Mouse (Mus musculus): ENCODE results near the gene Aqp11. TPM values are rescaled to one million over a fixed set of nuclear protein-coding genes. Genes with fewer than 3 reads are reported as not detected.

The Aqp11 gene
- polyA plus RNA-seq, 1 experiment from 2014 or later, result 30.3 TPM

DNA sequence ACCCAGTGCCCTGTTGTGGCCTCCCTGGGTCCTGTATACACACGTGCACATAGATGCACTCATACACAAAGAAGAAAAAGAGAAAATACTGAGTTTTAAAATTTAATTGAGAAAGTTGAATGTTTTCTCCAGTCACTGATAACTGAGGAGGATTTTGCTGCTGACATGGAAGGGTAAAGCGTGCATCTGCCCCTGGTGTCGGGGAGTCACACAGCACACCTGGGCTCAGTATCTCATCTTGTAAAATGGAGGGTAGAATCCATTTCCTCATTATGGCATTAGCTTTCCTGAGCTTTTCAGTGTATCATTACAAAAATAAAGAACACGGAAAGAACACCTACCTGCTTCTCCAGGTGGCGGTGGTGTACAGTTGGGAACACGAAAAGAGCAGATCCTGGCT lies 12.7 kb downstream of the Aqp11 start:
- Histone ChIP-seq H3K4me2 (no peak overlapping the region), H3K9me3 (replicated peaks) (no peaks in the 10 kb centered on the region), H3K27ac (replicated peaks) (no peak overlapping the region), H3K4me3 (replicated peaks) (no peak overlapping the region), H3K27me3 (no peaks in the 10 kb centered on the region), H3K9ac (no peak overlapping the region), H3K36me3 (replicated peaks) (peaks cover 17% of the 10 kb centered on the region), H3K4me1 (replicated peaks) (peaks cover 19% of the 10 kb centered on the region)
- ATAC-seq (ENCODE audit: insufficient read depth), result no peak
- WGBS (ENCODE audit: insufficient replicate concordance), result 88% methylated on average over 6 of the region's 6 CpGs

DNA sequence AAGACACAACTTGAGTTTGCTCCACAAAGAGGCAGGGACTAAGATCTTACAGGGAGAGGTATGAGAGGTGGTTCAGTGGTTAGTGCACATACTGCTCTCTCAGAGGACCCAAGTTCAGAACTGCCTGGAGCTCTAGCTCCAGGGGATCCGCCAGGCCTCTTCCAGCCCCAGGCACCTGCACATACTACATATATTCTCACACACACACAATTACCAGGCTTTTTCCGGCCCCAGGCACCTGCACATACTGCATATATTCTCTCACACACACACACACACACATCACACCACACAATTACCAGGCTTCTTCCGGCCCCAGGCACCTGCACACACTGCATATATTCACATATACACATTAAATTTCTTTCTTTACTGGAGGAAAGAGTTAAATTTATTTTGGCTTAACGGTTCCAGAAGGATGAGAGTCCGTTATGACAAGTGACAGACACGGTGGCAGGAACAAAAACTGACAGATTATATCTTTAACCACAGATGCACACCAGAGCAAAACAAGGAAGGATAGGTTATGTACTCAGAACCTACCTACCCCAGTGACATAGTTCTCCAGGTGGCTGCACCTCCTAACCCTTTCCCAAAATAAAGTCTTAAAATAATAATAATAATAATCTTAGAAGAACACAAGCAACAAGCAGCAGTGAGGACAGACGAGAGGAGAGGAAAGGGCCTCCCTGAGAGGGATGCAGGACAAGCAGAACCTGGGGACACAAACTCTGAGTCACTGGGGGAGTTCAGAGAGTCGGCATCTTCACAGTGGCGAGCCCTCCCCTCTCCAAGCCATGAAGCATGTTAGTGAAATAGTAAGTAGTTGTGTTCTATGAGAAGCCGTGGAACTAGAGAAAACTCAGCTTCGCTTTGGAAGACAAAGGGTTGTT lies 14.2 kb downstream of the Aqp11 start:
- WGBS (ENCODE audit: insufficient replicate concordance), result 44% methylated on average over 11 of the region's 11 CpGs
- H3K27ac ChIP-seq (replicated peaks), result no peak overlapping the region
- H3K27me3 ChIP-seq, result no peaks in the 10 kb centered on the region
- no peaks in the 10 kb centered on the region for H3K9me3 ChIP-seq (replicated peaks)
- peaks cover 31% of the 10 kb centered on the region for H3K36me3 ChIP-seq (replicated peaks)
- no peak overlapping the region for H3K4me3 ChIP-seq (replicated peaks)
- H3K4me2 ChIP-seq, result no peak overlapping the region
- H3K9ac ChIP-seq, result no peak overlapping the region
- H3K4me1 ChIP-seq (replicated peaks), result peaks cover 11% of the 10 kb centered on the region
- no peak for ATAC-seq (ENCODE audit: insufficient read depth)

GRCm38 (mm10) chr7:97722278-97722918 lies 15.7 kb downstream of the Aqp11 start:
- ATAC-seq (ENCODE audit: insufficient read depth), result no peak
- no peak overlapping the region for H3K4me2 ChIP-seq
- peaks cover 39% of the 10 kb centered on the region for H3K36me3 ChIP-seq (replicated peaks)
- no peak overlapping the region for H3K9ac ChIP-seq
- no peak overlapping the region for H3K4me3 ChIP-seq (replicated peaks)
- 68% methylated on average over 7 of the region's 7 CpGs for WGBS (ENCODE audit: insufficient replicate concordance)
- no peak overlapping the region for H3K27ac ChIP-seq (replicated peaks)
- no peaks in the 10 kb centered on the region for H3K9me3 ChIP-seq (replicated peaks)
- peaks cover 11% of the 10 kb centered on the region for H3K4me1 ChIP-seq (replicated peaks)
- no peaks in the 10 kb centered on the region for H3K27me3 ChIP-seq

- Histone ChIP-seq H3K27ac (replicated peaks) (no peak overlapping the region), H3K4me2 (no peak overlapping the region), H3K36me3 (replicated peaks) (peaks cover 48% of the 10 kb centered on the region), H3K9ac (no peak overlapping the region), H3K4me3 (replicated peaks) (no peak overlapping the region), H3K27me3 (no peaks in the 10 kb centered on the region), H3K4me1 (replicated peaks) (peaks cover 11% of the 10 kb centered on the region), H3K9me3 (replicated peaks) (no peaks in the 10 kb centered on the region)
- ATAC-seq (ENCODE audit: insufficient read depth), result no peak
- WGBS (ENCODE audit: insufficient replicate concordance), result 78% methylated on average over 5 of the region's 5 CpGs
These were observed 18.0 kb downstream of the Aqp11 start for GRCm38 (mm10) chr7:97720109-97720508.

- ATAC-seq (ENCODE audit: insufficient read depth), result no peak
- Histone ChIP-seq H3K4me2 (no peak overlapping the region), H3K9ac (no peak overlapping the region), H3K27ac (replicated peaks) (no peak overlapping the region), H3K36me3 (replicated peaks) (peaks cover 59% of the 10 kb centered on the region), H3K4me3 (replicated peaks) (no peak overlapping the region), H3K27me3 (no peaks in the 10 kb centered on the region), H3K4me1 (replicated peaks) (peaks cover 9% of the 10 kb centered on the region), H3K9me3 (replicated peaks) (no peaks in the 10 kb centered on the region)
- WGBS (ENCODE audit: insufficient replicate concordance), result 71% methylated on average over 5 of the region's 5 CpGs
These were observed 19.0 kb downstream of the Aqp11 start for GRCm38 (mm10) chr7:97719078-97719477.

DNA sequence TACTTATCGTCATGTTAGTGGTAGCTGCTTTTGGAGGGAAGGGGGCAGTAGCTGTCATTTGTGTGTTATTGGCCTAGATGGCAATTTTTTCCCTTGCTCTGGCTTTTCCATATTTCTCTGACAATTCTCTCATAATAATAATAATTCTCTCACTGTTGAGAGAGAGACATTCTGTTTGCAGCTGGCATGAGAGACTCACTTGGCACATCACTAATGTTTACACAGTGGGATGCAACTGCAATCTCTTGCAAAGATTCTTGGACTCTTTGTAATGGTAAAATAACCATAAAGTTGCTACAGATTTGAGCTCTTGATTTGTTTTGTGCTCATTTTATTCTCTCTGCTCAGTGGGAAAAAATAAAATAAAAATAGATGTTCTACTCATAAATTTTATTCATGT lies 20.8 kb downstream of the Aqp11 start:
- 82% methylated on average over 1 of the region's 1 CpGs for WGBS (ENCODE audit: insufficient replicate concordance)
- ATAC-seq (ENCODE audit: insufficient read depth), result no peak

DNA sequence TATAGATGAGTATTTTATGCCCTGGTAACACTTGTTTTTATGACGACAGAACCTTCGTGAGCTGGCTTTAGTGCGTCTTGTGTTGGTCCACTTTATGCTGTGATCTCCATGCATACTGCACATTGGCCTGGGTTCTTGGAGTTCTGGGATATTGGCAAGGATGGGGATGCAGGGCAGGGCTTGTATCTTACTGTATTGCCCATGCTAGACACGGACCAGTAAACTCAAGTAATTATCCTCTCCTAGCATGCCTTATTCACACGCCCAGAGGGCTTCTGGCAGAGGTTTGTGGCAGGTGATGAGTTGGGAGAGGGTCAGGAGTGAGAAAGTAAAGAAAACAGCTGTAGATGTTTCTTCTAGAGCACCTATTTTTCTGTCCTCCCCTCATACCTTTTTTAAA lies 23.4 kb downstream of the Aqp11 start:
- WGBS (ENCODE audit: insufficient replicate concordance), result 85% methylated on average over 5 of the region's 5 CpGs
- peaks cover 74% of the 10 kb centered on the region for H3K36me3 ChIP-seq (replicated peaks)

More for the DNA sequence above, 20.8 kb downstream of the Aqp11 start:
- Histone ChIP-seq H3K4me1 (replicated peaks) (no peaks in the 10 kb centered on the region), H3K27ac (replicated peaks) (no peak overlapping the region), H3K4me3 (replicated peaks) (no peak overlapping the region), H3K36me3 (replicated peaks) (peaks cover 72% of the 10 kb centered on the region), H3K4me2 (no peak overlapping the region), H3K9ac (no peak overlapping the region), H3K9me3 (replicated peaks) (no peaks in the 10 kb centered on the region), H3K27me3 (no peaks in the 10 kb centered on the region)

GRCm38 (mm10) chr7:97709204-97709603 lies 28.9 kb downstream of the Aqp11 start:
- Histone ChIP-seq H3K36me3 (replicated peaks) (peaks cover 28% of the 10 kb centered on the region), H3K27me3 (no peaks in the 10 kb centered on the region), H3K4me1 (replicated peaks) (no peaks in the 10 kb centered on the region), H3K27ac (replicated peaks) (no peak overlapping the region), H3K9me3 (replicated peaks) (no peaks in the 10 kb centered on the region), H3K9ac (no peak overlapping the region), H3K4me2 (no peak overlapping the region), H3K4me3 (replicated peaks) (no peak overlapping the region)
- 74% methylated on average over 3 of the region's 3 CpGs for WGBS (ENCODE audit: insufficient replicate concordance)
- no peak for ATAC-seq (ENCODE audit: insufficient read depth)

More for the DNA sequence above, 23.4 kb downstream of the Aqp11 start:
- no peak for ATAC-seq (ENCODE audit: insufficient read depth)
- no peak overlapping the region for H3K4me2 ChIP-seq
- H3K27ac ChIP-seq (replicated peaks), result no peak overlapping the region
- no peaks in the 10 kb centered on the region for H3K4me1 ChIP-seq (replicated peaks)
- H3K27me3 ChIP-seq, result no peaks in the 10 kb centered on the region
- no peak overlapping the region for H3K4me3 ChIP-seq (replicated peaks)
- H3K9me3 ChIP-seq (replicated peaks), result no peaks in the 10 kb centered on the region
- H3K9ac ChIP-seq, result no peak overlapping the region

DNA sequence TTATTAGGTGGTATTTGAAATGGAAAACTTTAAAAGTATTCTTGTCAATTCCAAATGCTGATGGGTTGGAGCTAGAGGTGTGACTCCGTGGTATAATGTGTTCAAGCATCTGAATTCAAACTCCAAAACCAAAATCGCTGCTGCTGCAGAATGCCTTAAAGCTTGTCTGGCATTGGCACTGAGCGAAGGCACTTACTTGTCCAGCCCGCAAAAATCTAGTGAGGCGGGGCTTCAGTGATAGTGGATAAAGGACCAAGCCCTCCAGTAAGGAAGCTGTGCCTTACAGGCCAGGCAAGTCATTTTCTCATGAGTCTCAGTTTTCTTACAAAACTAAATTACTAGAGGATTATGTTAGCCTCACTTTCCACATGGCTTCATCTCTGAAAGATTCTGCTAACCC lies 30.3 kb downstream of the Aqp11 start:
- no peak for ATAC-seq (ENCODE audit: insufficient read depth)
- Histone ChIP-seq H3K27me3 (no peaks in the 10 kb centered on the region), H3K4me3 (replicated peaks) (no peak overlapping the region), H3K27ac (replicated peaks) (no peak overlapping the region), H3K36me3 (replicated peaks) (peaks cover 19% of the 10 kb centered on the region), H3K9ac (no peak overlapping the region), H3K4me2 (no peak overlapping the region), H3K9me3 (replicated peaks) (no peaks in the 10 kb centered on the region), H3K4me1 (replicated peaks) (no peaks in the 10 kb centered on the region)
- WGBS (ENCODE audit: insufficient replicate concordance), result 62% methylated on average over 5 of the region's 5 CpGs

GRCm38 (mm10) chr7:97707123-97707522 lies 31.0 kb downstream of the Aqp11 start:
- ATAC-seq (ENCODE audit: insufficient read depth), result no peak
- no peaks in the 10 kb centered on the region for H3K27me3 ChIP-seq
- peaks cover 13% of the 10 kb centered on the region for H3K36me3 ChIP-seq (replicated peaks)
- WGBS (ENCODE audit: insufficient replicate concordance), result 70% methylated on average over 4 of the region's 4 CpGs
- no peak overlapping the region for H3K4me3 ChIP-seq (replicated peaks)
- no peaks in the 10 kb centered on the region for H3K4me1 ChIP-seq (replicated peaks)
- H3K27ac ChIP-seq (replicated peaks), result no peak overlapping the region
- no peak overlapping the region for H3K9ac ChIP-seq
- H3K4me2 ChIP-seq, result no peak overlapping the region
- no peaks in the 10 kb centered on the region for H3K9me3 ChIP-seq (replicated peaks)

- Histone ChIP-seq H3K36me3 (replicated peaks) (0 out of 2 replicates have a peak, but pooled peaks cover 9% of the 10 kb centered on the region), H3K27ac (replicated peaks) (no peak overlapping the region), H3K27me3 (no peaks in the 10 kb centered on the region), H3K9me3 (replicated peaks) (no peaks in the 10 kb centered on the region), H3K4me3 (replicated peaks) (no peak overlapping the region), H3K9ac (no peak overlapping the region), H3K4me2 (no peak overlapping the region), H3K4me1 (replicated peaks) (peaks cover 20% of the 10 kb centered on the region)
- ATAC-seq (ENCODE audit: insufficient read depth), result no peak
- 79% methylated on average over 6 of the region's 6 CpGs for WGBS (ENCODE audit: insufficient replicate concordance)
These were observed 37.0 kb downstream of the Aqp11 start for GRCm38 (mm10) chr7:97701106-97701505.
